Mouse (Mus musculus): ENCODE measurements around the gene Ubr3.
"Not testable (repeated sequence)": the region's sequence is repeated elsewhere in the genome, so short reads cannot be mapped to it uniquely, and the experiment has no call there.

Gene Ubr3

DNA sequence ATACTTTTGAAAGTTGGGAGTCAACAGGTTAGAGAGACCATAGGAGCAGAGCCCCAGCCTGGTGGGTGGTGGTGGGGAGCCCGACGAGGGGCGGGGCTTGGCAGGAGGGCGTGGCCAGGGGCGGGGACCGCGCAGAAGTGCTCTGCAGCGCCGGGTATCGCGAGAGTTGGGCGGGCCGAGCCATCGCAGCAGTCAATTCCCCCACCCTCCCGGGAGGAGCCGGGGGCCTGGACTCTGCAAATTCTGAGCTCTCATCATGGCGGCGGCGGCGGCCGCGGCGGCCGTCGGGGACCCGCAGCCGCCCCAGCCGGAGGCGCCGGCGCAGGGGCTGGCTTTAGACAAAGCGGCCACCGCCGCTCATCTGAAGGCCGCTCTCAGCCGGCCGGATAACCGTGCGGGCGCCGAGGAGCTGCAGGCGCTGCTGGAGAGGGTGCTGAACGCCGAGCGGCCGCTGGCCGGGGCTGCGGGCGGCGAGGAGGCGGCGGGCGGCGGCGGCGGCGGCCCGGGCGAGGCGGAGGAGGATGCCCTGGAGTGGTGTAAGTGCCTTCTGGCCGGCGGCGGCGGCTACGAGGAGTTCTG is at the start of gene Ubr3:
Gene Ubr3, plus strand, starts transcription at position 208 of the 579 bp plus-strand sequence.
- peak; percentile 98 for DNase-seq

DNA sequence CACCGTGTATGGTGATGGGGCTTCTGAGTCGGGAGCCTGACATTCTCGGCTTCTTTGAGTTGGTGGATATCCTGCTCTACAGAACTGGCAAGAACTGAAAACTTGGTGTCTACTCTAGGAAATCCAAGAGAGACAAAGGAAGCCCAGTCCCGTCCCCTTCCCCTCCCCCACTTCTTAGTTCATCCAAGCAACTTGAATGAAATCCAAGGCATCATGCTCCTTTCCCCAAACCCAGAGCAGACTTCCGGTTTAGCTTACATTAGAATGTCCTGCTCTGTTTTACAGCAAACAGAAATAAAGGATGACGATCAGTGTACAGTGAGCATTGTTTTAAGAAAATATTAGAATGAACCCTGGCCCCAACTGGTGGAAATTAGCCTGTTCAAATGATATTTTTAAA is 47.8 kb upstream of the Ubr3 start:
- peak; percentile 32 for DNase-seq

DNA sequence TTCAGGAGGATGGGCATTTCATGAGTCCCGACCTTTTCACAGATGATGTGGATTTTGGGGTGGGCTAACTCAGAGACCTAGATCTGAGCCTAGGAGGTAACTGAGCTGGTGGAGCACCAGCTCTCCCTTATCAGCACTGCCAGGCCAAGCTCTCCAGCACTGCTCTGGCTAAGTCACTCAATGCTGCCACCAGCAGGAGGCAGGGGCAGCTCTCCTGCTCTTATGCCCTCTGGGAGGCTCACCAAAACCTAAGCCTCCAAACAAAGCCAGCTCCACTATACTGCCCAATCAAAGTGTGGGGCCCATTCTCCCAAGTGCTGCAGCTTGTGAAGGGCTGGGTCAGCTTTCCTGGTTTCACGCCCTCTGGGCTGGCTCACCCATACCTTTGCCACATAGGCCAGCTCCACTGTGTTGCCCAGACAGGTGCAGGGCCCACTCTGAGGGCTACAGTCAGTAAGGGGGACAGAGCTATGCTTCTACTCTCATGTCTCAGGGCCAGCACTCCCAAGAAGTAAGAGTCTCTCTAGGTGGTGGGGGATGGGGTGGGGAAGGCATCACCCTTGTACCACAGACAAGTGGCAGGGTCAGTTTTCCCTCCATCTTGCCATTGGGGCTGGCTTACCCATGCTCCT is 45.5 kb upstream of the Ubr3 start:
- no peak for DNase-seq

DNA sequence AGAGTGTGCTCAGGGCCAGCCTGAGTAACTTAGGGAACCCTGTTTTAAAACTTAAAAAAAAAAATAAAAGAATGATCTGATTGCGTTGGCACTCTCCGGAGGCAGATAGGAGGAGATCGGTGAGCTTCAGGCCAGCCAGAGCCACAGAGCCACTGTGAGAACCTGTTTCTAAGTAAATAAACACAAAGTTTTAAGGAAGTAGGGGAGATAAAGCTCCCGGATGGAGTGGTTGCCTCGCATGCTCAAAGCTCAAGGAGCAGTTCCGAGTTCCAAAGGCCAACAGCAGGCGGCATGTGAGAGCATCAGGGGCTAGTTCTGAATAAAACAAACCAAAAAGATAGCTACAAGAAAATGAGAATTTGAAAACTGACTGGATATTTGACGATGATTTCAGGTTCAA is 40.7 kb upstream of the Ubr3 start:
- peak; percentile 71 for DNase-seq

DNA sequence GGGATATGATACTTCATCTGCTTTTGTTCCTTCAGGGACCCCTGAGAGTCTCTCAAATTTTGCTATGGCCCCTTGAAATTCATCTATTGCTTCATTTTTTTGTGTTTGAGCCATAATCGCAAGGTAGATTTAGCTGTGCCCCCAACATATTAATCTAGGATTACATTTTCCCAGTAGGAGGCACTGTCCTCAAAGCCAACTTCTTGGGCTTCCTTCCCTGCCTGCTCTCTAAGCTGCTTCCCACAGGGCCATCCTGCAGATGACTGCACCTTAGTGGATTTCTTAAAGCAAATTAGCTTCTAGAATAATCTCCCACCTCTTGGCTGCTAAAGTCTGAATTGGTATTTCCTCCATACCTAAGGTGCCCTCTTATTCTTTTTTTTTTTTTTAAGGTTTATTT is 39.2 kb upstream of the Ubr3 start:
- no peak for DNase-seq

DNA sequence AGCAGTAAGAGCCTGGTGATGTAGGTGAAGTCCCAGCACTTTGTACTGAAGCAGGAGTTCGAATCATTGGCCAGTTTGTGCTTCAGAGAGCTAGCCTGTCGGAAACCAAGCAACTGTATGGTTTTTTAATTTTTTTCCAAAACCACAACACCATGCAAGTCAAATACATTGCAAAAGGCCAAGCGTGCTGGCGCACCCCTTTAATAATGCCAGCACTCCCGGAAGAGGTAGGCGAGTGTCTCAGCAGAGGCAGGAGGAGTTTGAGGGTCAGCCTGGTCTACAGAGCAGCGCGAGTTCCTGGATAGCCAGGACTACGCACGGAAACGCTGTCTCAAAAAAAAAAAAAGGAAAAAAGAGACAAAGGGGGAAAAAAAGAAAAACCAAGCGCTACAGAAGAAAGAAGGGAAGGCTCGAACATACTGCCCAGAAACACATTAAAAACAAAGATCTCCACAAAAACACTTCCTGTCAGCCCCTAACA is 36.0 kb upstream of the Ubr3 start:
- DNase-seq = peak; percentile 56

DNA sequence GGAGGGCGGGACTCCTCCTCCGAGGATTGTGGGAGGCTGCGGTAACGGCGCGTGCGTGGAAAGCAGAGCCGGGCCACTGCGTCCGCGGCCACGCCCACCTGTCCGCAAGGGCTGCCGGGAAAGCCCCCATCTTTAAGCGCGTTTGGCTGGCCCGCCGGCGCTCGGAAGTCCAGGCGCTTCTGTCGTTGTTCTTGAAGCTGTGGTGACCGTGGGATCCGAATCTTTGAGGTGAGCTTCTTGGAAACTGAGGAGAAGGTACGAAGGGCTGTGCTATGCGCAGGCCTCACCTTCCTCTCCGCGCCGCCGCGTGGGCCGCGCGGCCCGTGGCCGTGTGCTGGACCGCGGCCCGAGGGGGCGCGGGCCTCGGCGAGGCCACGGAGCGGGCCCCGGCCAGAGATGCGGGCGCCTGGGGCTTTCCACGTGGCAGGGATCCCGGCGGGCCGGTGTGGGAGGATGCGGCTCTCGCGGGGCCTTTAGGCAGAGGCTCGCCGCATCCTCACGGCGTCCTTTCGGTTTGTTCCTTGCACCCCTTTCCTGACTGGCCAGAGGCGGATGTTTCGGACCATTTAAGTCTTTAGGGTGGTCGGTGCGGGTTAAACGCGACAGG is 35.5 kb upstream of the Ubr3 start, which contains the start of gene Ssb:
Gene Ssb, plus strand, starts transcription at position 78 of the 607 bp plus-strand sequence.
- peak; percentile 97 for DNase-seq

DNA sequence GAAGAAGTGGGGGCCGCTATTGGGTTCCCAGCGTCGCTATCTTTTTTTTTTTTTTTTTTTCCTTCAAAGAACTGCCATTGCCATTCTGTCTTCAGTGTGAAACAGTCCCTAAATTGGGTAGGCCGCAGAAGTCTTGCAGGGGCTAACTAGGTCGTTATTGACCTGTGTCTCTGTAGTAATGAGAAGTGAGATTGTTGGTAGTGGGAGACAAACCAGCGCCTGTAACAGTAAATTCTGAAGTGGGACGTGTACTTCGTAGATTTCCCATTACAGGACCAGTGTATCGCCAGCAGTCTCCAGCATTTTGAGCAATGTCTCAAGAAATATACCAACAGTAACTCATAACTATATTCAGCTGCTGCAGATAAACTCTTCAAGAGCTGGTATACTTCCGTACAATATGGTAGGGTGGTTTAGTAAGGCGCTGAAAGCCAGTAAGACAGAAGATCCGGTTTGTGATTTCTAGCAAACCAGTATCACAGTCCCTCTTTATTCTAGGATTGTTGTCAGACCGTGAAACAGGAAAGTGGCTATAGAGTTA is 34.9 kb upstream of the Ubr3 start:
- DNase-seq = no peak

DNA sequence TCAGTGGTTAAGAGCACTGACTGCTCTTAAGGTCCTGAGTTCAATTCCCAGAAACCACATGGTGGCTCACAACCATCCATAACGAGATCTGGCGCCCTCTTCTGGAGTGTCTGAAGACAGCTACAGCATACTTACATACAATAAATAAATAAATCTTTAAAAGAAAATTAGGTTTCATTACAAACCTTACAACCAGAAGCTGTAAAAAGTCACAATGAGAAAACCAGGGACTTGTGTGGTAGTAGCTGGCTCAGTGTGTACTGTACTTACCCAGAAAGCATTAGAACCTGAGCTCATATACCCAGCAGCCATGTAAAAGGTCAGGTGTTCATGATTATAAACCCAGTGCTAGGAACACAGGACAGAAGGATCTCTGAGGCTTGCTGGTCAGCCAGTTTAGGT is 13.1 kb upstream of the Ubr3 start:
- DNase-seq = peak; percentile 16

DNA sequence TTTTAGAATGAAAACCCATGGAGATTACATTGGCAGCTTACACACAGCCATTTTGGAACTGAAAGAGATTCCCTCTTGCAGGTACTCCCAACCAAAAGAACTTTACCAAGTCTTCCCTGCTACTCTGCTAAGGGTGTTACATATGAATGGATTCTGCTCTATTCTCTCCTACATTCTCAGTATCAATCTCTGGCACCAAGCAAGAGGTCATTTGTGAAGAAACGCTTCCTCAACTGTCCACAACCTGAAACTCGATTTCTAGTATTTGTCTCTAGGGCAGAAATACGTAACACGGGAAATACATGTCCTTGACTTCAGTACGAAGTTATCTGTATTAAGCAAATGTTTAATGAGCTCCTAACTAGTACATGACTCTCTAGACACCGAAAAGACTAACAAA is 12.5 kb upstream of the Ubr3 start:
- DNase-seq = no peak

DNA sequence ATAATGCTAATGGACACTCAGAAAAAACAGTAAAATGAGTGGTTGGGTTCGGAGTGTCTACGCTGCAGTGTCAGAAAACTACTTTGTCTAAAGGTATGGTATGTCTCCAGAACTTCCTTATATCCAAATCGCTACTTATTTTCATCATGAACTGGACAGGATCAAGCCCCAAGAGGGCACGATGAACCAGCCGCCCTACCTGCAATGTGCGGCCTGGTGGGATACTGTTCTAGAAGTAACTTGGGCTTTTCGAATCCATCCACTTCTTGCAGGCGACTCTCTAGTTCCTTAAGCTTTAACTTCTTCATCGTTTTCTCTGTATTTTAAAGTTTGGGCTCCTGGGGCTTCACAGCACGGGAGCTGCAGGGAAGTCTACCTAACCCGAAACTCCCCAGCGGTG is 12.0 kb upstream of the Ubr3 start:
- DNase-seq = peak; percentile 14

DNA sequence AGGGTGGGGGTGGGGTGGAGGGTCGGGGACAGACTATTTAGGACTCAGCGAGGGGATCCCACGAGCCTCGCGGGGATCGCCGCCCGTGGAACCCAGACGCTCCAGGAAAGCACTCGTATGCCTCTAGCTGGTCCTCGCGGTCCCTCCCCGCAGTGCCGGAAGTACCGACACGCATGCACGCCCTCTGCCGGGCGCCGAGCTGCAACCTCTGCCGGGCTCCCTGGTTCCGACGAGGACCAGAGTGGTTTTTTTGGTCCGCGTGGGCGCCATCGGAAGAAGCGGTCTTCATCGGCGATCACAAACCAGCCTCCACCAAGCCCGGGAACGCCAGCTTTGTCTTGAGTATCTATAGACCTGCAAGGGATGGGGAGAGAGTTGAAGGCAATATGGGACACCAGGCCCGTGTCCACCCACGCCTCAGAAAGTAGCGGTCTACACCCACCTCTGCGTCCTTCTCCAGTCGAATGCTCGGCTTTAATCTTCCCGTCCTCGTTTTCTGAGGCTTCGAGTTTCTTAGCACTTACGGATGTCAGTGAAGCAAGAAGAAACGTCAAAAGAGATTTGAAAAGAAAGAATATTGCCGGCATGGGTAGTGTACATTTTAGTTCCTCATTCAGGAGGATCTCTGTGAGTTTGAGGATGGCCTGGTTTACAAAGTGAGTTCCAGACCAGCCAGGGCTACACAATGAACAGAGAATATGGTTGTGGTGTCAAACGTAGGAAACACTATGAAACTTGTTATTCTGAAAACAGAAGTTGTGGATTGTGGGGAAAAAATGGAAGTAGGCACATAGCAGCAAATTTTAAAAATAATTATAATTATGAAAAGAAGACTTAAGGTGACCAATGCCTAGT is 11.4 kb upstream of the Ubr3 start, which contains the start of gene Mettl5:
Gene Mettl5, minus strand, starts transcription at position 165 of the 855 bp plus-strand sequence.
- peak; percentile 93 for DNase-seq

DNA sequence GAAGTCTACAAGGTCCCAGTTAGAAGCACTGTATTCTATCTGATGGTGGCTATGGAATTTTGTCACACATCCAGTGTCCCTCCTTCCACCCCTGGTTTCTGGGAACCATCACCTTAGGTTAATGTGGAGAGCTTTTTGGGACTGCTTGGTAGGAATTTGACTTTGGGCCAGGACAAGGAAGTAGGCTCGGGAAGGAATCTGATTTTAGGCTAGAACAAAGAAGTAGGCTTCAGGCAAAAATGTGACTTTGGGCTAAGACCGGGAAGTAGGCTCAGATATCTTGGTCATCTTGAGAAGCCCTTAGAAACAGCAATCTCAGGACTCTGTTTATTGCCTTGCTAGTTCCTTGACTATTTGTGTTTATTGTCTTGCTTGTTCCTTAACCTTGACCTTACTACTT is 8.1 kb upstream of the Ubr3 start:
- DNase-seq = no peak

DNA sequence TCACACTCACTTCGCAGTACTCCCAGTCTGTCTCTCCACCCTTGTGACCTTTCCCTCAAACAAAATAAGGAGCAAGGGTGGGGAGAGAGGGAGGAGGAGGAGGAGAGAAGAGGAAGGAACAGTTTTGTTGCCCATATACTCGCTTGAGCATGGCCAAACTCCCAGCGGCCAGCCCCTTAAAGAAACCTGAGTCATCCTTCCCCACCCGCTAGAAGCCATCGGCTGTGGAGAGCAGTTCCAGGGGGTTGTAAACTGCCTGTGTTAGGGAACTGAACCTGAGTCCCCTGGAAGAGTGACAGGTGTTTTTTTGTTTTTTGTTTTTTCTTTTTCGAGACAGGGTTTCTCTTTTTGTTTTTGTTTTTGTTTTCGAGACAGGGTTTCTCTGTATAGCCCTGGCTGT is 6.2 kb upstream of the Ubr3 start:
- no peak for DNase-seq

DNA sequence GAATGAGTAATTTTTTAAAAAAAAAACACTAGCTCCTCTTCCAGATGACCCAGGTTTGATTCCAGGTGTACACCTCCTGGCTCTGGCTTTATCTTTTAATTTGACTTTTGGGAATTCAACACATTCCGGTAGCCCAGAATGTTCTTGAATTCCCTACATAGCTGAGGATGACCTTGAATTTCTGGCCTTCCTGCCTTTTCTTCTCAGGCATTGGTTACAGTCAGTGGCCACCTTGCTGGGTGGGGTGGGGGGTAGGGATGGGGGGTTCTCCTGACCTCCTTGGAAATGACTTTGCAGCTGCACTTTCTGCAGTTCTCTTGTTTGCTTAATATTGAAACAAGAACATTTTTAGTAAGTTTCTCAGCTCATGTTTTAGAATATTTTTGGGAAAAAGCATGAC is 3.9 kb upstream of the Ubr3 start:
- no peak for DNase-seq

DNA sequence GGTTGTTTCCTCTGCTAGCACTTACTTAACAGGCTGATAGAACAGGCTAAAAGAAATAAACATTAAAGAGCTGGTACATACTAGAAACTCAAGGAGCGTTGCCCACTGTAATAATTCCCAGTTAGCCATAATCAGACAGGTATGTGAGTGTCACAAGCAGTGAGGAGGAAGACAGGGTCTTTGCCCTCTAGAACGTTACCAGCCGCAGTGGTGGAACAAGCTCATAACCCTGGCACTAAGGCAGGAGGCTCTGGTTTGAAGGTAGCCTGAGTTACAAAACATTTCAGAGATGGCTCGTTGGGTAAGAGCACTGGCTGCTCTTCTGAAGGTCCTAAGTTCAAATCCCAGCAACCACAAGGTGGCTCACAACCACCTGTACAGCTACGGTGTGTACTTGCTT is 3.2 kb upstream of the Ubr3 start:
- DNase-seq = no peak

DNA sequence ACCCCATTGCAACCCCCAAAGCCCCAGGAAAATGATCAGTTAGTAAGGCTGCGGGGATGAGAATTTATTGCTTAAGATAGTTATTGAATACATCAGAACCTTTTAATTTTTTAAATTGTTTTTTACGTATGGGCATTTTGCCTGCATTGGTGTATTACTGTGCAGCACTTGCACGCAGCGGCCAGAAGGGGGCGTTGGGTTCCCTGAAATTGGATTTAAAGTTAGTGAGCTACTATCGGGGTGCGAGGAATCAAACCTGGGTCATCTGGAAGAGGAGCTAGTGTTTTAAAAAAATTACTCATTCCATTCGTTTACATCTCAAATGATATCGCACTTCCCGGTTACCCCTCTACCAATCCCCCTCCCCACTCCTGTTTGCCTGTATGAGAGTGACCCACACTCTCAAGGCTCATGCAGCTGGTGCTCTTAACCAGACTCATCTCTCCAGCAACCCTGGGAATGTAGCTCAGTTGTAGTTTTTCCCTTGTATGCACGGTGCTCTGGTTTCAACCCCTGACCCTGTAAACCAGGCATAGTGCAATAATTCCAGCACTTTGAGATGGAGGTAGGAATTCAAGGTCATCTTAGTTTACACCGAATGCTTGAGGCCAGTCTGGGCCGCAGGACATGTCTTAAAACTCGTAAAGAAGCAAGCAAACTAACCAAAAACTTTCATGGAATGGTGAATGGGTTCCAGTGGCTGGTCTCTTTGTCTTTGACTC is 1.4 kb upstream of the Ubr3 start:
- peak; percentile 15 for DNase-seq

DNA sequence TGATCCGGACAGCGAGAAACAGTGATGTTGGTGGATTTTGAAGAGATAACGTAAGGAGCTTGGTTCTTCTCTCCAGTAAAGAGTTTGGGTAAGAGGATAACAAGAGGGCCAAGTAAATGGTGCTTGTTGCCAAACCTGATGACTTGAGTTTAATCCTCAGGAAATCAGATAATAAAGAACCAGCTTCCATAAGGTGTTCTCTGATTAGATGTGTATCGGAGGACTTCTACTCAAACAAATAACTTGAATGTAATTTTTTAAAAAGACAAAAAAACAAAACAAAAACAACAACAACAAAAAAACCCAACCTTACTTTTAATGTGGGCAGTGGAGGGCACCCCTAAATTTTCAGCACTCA is 843 bp upstream of the Ubr3 start:
- DNase-seq = no peak

DNA sequence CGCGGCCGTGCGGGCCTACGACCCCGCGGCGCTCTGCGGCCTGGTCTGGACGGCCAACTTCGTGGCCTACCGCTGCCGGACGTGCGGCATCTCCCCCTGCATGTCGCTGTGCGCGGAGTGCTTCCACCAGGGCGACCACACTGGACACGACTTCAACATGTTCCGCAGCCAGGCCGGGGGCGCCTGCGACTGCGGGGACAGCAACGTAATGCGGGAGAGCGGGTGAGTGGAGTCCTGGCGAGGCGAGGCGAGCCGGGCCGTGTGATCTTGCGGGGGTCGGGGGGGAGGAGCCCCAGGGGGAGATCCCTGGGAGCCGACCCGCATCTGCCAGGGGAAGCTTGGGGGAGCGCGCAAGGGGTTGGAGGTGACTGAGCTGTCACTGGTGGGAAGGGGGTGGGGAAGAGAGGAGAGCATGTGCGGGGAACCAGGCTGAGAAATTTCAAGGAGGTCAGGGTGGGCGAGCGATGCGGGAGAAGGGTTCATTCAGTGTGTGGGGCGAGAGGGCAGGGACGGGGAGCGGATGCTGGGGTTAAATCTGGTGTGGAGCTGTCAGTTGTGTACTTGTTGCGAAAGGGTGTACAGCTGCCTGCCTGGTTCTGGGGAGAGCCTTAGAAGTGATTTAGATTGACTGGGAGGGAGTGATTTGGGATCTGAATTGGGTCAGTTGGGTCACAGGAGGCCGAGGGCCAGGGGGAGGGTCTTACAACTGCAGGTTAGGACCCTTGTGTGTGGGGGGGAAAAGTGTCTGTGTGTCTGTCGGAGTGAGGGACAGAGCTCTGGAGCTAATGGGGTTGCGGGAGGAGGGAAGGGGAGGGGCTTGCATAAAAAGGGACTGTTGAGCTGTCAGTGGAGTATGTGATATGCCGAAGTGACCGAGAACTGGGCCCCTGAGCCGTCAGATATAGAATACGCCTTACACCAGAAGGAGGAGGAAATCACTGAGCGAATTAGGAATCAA is 851 bp downstream of the Ubr3 start:
- peak; percentile 78 for DNase-seq

DNA sequence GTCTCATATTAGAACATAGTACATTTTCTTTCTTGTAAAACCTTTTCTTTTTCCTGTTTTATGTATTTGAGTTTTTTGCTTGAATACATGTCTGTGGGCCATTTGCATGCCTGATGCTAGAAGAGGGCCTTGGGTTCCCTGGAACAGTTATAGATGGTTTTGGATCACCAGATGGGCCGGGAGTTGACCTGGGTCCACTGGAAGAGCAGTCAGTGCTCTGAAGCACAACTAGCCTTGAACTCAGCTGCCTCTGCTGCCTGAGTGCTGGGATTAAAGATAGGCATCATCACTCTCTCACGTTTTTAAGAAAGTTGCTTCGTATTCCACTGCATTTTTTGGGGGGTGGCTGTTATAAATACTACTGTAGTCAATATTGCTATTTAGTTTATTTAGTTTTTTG is 6.5 kb downstream of the Ubr3 start:
- DNase-seq = no peak

DNA sequence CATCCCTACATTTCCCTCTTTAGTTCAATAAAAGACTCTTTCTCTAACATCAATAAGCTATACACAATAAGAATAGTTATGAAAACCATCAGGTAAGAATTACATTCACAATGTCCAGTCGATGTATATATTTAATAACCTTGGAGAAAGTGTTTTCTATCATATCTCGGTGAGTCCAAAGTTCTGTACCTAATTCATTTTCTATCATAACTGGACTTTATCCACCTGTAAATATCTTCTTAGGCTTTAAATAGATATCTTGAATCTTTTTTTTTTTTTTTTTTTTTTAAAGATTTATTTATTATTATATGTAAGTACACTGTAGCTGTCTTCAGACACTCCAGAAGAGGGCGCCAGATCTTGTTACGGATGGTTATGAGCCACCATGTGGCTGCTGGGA is 10.3 kb downstream of the Ubr3 start:
- not testable (repeated sequence) for DNase-seq
